Mouse (Mus musculus): ENCODE data around the gene Ugt1a8. TPM values are rescaled to one million over a fixed set of nuclear protein-coding genes. Genes with fewer than 3 reads are reported as not detected.

Ugt1a8 gene
- total RNA-seq (2023): not detected

DNA sequence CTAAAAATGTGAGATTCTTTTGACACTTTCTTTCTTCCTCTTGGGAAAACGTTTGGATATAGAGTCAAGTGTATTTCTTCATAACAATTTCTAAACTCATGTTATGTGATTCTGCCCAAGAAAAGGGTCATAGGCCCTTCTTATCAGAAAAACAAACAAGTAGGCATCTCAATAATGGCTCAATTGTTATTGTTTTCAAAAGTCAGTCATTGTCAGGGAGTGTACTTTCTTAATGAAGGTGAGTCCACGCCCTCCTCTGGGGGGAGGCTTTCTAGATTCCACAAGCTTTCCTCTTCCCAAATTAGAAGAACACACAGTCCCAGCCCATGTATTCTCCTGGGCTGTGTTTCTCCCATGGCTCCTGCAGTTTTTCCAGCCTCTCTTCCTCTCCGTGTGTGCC lies at the start of gene Ugt1a8:
TSS of gene Ugt1a8 (plus strand) at position 301 of the 400 bp plus-strand sequence.

DNA sequence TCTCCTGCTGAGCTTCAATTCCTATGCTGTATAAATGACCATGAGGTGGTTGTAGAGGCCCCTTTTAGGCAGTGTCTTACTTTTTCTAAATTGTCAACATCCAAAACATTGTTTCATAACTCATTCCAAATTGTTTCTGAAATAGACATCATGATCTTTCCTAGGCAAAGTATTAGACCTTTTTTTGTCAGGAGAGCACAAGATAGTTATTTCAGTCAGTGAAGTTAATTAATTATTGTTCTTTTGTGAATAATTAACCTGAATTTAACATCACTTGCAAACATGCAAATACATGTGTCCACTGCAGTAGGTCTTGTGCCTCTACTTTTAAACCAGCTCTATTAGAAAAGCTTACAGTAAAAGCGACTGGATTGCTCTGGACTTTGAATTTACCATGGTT lies 32.5 kb upstream of the Ugt1a8 start, which contains the start of gene Ugt1a10:
TSS of gene Ugt1a10 (plus strand) at position 301 of the 400 bp plus-strand sequence.

DNA sequence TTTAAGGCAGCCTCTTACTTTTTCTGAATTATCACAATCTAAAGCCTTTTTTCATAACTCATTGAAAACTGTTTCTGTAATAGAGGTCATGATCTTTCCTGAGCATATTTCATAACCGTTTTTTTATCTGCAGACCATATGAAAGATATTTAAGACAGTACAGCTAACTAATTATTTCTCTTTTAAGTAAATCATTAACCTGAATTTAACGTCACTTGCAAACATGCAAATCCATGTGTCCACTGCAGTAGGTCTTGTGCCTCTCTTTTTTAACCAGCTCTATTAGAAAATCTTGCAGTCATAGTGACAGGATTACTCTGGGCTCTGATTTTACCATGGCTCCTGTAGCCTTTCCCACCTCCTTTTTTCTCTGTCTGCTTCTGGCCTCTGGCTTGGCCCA lies 17.1 kb upstream of the Ugt1a8 start, which contains the start of gene Ugt1a9:
TSS of gene Ugt1a9 (plus strand) at position 306 of the 400 bp plus-strand sequence.

DNA sequence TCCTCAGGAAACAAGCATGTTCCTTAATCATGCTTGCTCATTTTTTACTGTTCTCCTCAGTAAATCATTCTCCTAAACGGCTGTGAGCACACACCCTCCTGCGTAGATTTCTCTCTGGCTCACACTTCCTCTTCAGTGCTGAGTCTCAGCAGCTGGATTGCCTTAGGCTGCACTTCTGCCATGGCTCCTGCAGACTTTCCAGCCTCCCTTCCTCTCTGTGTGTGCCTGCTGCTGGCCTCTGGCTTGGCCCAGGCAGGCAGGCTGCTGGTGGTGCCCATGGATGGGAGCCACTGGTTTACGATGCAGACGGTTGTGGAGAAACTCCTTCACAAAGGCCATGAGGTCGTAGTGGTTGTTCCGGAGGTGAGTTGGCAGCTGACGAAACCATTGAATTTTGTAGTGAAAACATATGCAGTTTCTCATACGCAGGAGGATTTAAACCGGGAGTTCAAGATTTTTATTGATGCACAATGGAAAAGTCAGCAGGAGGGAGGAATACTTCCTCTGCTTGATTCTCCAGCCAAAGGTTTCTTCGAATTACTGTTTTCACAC lies 7.4 kb downstream of the Ugt1a8 start, which contains the start of gene Ugt1a7c:
TSS of gene Ugt1a7c (plus strand) at position 122 of the 552 bp plus-strand sequence.

DNA sequence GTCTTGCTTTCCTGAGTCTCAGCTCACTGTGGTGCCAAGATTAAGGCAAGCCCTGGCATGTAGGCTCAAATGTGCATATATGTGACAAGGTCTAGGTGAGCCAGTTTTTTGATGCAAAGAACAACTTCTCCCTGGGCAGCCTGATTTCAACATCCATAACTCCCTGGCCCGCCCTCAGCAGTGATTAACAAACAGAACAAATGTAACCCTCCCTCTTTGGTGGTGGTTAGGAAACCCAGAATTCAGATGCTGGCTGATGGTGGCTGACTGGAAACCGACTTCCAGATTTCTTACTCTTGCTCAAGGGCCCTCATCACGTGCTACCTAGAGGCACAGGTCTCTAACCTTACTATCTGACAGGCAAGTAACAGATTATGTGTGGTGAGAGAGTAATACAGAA lies 15.4 kb downstream of the Ugt1a8 start, which contains the start of gene Ugt1a6b:
TSS of gene Ugt1a6b (plus strand) at position 234 of the 400 bp plus-strand sequence.

DNA sequence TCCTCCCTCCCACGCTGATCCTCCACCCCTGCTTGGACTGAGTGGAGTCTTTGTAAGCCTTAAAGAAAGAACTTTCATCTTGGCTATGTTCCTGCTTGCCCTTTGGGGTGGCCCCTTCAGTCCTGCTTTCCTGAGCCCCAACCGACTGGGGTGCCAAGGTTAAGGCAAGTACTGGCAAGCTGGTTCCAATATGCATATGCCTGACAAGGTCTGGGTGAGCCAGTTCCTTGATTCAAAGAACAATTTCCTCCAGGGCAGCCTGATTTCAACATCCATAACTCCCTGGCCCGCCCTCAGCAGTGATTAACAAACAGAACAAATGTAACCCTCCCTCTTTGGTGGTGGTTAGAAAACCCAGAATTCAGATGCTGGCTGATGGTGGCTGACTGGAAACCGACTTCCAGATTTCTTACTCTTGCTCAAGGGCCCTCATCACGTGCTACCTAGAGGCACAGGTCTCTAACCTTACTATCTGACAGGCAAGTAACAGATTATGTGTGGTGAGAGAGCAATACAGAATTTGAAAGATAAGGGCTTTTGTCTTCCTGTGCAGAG lies 46.9 kb downstream of the Ugt1a8 start, which contains the start of gene Ugt1a6a:
TSS of gene Ugt1a6a (plus strand) at position 353 of the 555 bp plus-strand sequence.

DNA sequence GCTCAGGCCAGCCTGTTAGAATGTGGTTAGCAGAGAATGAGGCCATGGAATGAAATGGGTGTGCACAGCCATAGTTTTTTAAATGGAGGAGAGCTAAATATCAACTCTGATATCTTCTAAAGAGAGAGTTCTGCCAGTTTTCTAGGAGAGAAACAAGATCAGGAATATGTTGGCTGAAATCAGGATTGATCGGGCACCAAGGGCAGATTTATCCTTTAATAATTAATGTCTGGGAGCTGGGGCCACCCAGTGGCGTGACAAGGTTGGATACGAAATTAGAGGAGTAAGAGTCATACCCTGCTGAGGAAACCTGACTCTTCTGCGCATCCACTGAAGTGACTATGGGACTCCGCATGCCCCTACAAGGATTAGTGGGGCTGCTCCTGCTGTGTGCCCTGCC lies 78.1 kb downstream of the Ugt1a8 start, which contains the start of gene Ugt1a5:
TSS of gene Ugt1a5 (plus strand) at position 302 of the 400 bp plus-strand sequence.

DNA sequence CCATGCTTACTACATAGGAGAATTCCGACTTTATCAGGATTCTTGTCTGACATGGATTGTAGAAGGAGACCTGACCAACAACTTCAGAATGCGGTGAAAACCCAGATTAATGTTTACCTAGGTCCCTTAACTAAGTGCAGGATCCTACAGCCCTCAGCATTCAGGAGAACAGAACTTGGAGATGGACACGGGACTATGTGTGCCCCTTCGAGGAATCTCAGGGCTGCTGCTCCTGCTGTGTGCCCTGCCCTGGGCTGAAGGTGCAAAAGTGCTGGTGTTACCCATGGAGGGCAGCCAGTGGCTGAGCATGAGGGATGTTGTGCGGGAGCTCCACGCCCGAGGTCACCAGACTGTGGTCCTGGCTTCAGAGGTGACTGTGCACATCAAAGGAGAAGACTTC lies 112.8 kb downstream of the Ugt1a8 start, which contains the start of gene Ugt1a2:
TSS of gene Ugt1a2 (plus strand) at position 146 of the 400 bp plus-strand sequence.

DNA sequence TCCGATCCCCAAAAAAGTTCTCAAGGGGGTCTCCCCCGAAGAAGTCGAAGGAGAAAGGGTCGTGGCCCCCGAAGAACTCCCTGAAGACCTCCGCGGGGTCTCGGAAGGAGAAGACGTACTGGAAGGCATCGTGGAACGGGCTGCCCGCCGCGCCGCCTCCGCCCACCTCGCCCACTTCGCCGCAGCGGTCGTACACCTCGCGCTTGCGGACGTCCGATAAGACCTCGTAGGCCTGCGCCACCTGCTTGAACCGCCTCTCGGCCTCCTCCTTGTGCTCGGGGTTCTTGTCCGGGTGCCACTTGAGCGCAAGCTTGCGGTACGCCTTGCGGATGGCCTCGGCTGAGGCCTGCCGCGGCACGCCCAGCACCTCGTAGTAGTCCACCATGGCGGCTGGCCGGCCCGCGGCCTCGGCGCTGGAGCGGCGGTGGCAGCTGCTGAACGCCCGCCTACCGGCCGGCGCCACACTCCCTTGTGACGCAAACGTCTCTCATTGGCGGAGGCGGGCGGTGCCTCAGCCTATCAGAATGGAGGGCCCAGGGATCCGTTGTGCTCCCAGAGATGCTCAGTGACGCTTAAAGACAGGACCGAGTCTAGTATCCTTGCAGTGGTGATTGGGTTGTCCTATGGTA lies 117.8 kb downstream of the Ugt1a8 start, which contains the start of gene Dnajb3:
TSS of gene Dnajb3 (minus strand) at position 489 of the 629 bp plus-strand sequence.

DNA sequence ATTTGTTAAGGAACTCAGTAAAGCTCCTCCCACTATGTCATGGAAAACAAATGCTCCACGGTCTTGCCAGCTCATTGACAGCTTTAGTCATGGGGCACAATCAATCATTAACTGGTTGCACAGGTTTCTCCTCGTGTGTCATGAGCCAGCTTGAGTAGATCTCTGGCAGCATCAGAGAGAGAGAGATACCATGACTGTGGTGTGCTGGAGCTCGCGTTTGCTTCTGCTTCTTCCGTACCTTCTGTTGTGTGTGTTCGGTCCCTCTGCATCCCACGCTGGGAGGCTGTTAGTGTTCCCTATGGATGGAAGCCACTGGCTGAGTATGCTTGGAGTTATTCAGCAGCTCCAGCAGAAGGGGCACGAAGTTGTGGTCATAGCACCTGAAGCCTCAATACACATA lies 124.2 kb downstream of the Ugt1a8 start, which contains the start of gene Ugt1a1:
TSS of gene Ugt1a1 (plus strand) at position 148 of the 400 bp plus-strand sequence.

DNA sequence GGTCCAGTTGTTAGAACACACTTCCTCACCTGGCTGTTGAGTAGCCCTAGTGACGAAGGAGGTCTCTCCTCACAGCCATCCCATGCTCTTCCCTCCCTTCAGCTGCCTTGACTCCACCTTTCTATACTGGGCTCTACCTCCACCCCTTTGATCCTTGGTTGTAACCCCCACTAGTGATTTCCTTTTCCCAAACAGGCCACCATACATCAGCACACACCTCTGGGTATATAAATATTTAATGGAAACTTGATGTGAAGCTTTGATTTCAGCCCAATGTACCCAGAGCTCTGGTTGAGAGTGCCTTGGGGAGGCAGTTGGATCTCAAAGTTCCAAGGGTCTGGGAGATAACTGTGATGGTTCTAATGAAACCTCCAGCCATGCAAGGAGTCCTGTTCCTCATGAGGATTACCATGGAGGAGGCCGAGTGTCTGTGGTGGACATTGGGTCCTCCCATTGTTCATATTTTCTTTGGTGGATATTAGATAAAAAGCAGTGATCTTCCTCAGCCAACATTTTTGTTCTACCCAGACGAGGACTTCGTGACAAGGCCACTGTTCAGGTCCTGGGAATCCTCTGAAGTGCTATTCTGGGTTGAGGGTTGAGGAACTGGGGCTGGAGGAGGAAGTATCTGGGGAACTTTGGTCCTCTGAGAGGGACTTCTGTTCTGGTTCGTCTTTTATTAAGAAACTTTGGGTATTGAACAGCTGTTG lies 139.2 kb downstream of the Ugt1a8 start, which contains the start of gene Mroh2a:
TSS of gene Mroh2a (plus strand) at position 317 of the 710 bp plus-strand sequence.

Other genes with a start within 250 kb of the Ugt1a8 start
- 259 TPM for gene Dgkd, start 234.5 kb upstream of the Ugt1a8 start, total RNA-seq (2023)
- gene Usp40, start 79.3 kb upstream of the Ugt1a8 start, total RNA-seq (2023): 28.5 TPM
- not detected for gene Ugt1a10, start 32.4 kb upstream of the Ugt1a8 start, total RNA-seq (2023)
- not detected for gene Ugt1a9, start 17.0 kb upstream of the Ugt1a8 start, total RNA-seq (2023)
- 0.30 TPM for gene Ugt1a7c, start 7.2 kb downstream of the Ugt1a8 start, total RNA-seq (2023)
- 0.59 TPM for gene Ugt1a6b, start 15.4 kb downstream of the Ugt1a8 start, total RNA-seq (2023)
- 0.86 TPM for gene Ugt1a6a, start 47.0 kb downstream of the Ugt1a8 start, total RNA-seq (2023)
- not detected for gene Ugt1a5, start 78.2 kb downstream of the Ugt1a8 start, total RNA-seq (2023)
- gene Ugt1a2, start 112.8 kb downstream of the Ugt1a8 start, total RNA-seq (2023): not detected
- 1.2 TPM for gene Dnajb3, start 118.0 kb downstream of the Ugt1a8 start, total RNA-seq (2023)
- gene Ugt1a1, start 124.1 kb downstream of the Ugt1a8 start, total RNA-seq (2023): not detected
- gene Mroh2a, start 139.2 kb downstream of the Ugt1a8 start, total RNA-seq (2023): 0.18 TPM
- 164 TPM for gene Hjurp, start 189.8 kb downstream of the Ugt1a8 start, total RNA-seq (2023)
- not detected for gene Trpm8, start 189.8 kb downstream of the Ugt1a8 start, total RNA-seq (2023)

All from CD4-positive naive resting alpha-beta T cell, adult 57 days (primary cell).